In genomic region chr11:19025976-19026520, GRCm38 (mm10) we compare ENCODE assay signal across 8 mouse cellular contexts. TPM values are rescaled to one million over a fixed set of nuclear protein-coding genes. Genes with fewer than 3 reads are reported as not detected.
DNase-seq lines count a peak whose midpoint lies in the region; ATAC-seq and TF ChIP-seq lines count a peak whose summit lies in the region.

No protein-coding gene starts in this region.

- peaks cover 10% of the 10 kb centered on the region for H3K4me1 ChIP-seq in forebrain, embryonic 11.5 days (replicated peaks; ENCODE audit: control insufficient read depth, insufficient read depth, low read length)
- H3K4me1 ChIP-seq in intestine, embryonic 15.5 days (replicated peaks): peaks cover 10% of the 10 kb centered on the region
- no peaks in the 10 kb centered on the region; the same call in 1 of the 2 replicates for H3K4me1 ChIP-seq in midbrain, postnatal 0 days (ENCODE audit: insufficient read depth, low read length)

- no peak overlapping the region for H3K27ac ChIP-seq in layer of hippocampus, adult 2 months
- H3K27ac ChIP-seq in forebrain, embryonic 11.5 days (ENCODE audit: low read depth, low read length): no peak overlapping the region
- H3K27ac ChIP-seq in intestine, embryonic 15.5 days: peak overlapping the region; percentile 67; the same call in 1 of the 2 replicates
- no peak overlapping the region for H3K27ac ChIP-seq in midbrain, postnatal 0 days (ENCODE audit: low read depth, low read length)

- no peaks in the 10 kb centered on the region for H3K9me3 ChIP-seq in forebrain, embryonic 11.5 days (ENCODE audit: control insufficient read depth, low read length)
- no peaks in the 10 kb centered on the region for H3K9me3 ChIP-seq in intestine, embryonic 15.5 days
- no peaks in the 10 kb centered on the region for H3K9me3 ChIP-seq in midbrain, postnatal 0 days (ENCODE audit: low read length)

- 2% methylated on average over 11 of the region's 11 CpGs for WGBS in forebrain, embryonic 11.5 days
- WGBS in intestine, embryonic 15.5 days: 9% methylated on average over 11 of the region's 11 CpGs
- WGBS in midbrain, postnatal 0 days: 5% methylated on average over 11 of the region's 11 CpGs

- H3K36me3 ChIP-seq in forebrain, embryonic 11.5 days (ENCODE audit: control insufficient read depth, insufficient read depth, low read length): no peaks in the 10 kb centered on the region
- H3K36me3 ChIP-seq in intestine, embryonic 15.5 days: no peaks in the 10 kb centered on the region
- no peaks in the 10 kb centered on the region for H3K36me3 ChIP-seq in midbrain, postnatal 0 days (ENCODE audit: insufficient read depth, low read length)

- DNase-seq in layer of hippocampus, adult 2 months (ENCODE audit: low spot score in 2 of 2): no peak
- DNase-seq in layer of hippocampus, postnatal 36 days: no peak
- DNase-seq in forebrain, embryonic 11.5 days (ENCODE audit: low spot score): no peak
- no peak for DNase-seq in midbrain, postnatal 0 days (ENCODE audit: low spot score)
- no peak for DNase-seq in frontal cortex, adult 2 months (ENCODE audit: extremely low spot score in 1 of 2, low spot score in 1 of 2)
- DNase-seq in spleen, adult 18-20 months: no peak
- no peak for DNase-seq in adrenal gland, postnatal 4 days (ENCODE audit: low spot score in 2 of 2)

- H3K4me3 ChIP-seq in layer of hippocampus, adult 2 months: peak overlapping the region; percentile 42; the same call in 1 of the 2 replicates
- peak overlapping the region; percentile 39 for H3K4me3 ChIP-seq in forebrain, embryonic 11.5 days (ENCODE audit: low read depth, low read length)
- peak overlapping the region; percentile 52 for H3K4me3 ChIP-seq in intestine, embryonic 15.5 days (replicated peaks)
- peak overlapping the region; percentile 40 for H3K4me3 ChIP-seq in midbrain, postnatal 0 days (ENCODE audit: low read depth, low read length)

- no peak overlapping the region; the same call in 1 of the 2 replicates for H3K9ac ChIP-seq in forebrain, embryonic 11.5 days (ENCODE audit: low read length)
- peak overlapping the region; percentile 64; the same call in 1 of the 2 replicates for H3K9ac ChIP-seq in intestine, embryonic 15.5 days
- peak overlapping the region; percentile 37; the same call in 1 of the 2 replicates for H3K9ac ChIP-seq in midbrain, postnatal 0 days (replicated peaks; ENCODE audit: low read length, poor library complexity, severe bottlenecking)

- no peak for ATAC-seq in forebrain, embryonic 11.5 days (replicated peaks; ENCODE audit: low FRiP score)
- no peak for ATAC-seq in intestine, embryonic 15.5 days
- no peak for ATAC-seq in midbrain, postnatal 0 days (ENCODE audit: low FRiP score)

- H3K4me2 ChIP-seq in forebrain, embryonic 11.5 days (ENCODE audit: low read depth, low read length, severe bottlenecking): peak overlapping the region; percentile 72
- peak overlapping the region; percentile 99 for H3K4me2 ChIP-seq in intestine, embryonic 15.5 days (replicated peaks)
- H3K4me2 ChIP-seq in midbrain, postnatal 0 days (ENCODE audit: low read depth, low read length, poor library complexity, severe bottlenecking): peak overlapping the region; percentile 90

- TF ChIP-seq CTCF in layer of hippocampus, adult 2 months (conservative IDR thresholded peaks at IDR 0.05): no peak
- no peak for TF ChIP-seq CTCF in midbrain, postnatal 0 days (IDR thresholded peaks at IDR 0.05)

- H3K27me3 ChIP-seq in forebrain, embryonic 11.5 days (ENCODE audit: control insufficient read depth, insufficient read depth, low read length): peaks cover 31% of the 10 kb centered on the region
- no peaks in the 10 kb centered on the region for H3K27me3 ChIP-seq in intestine, embryonic 15.5 days (replicated peaks)
- H3K27me3 ChIP-seq in midbrain, postnatal 0 days (ENCODE audit: insufficient read depth, low read length): no peaks in the 10 kb centered on the region

RNA-seq across cellular contexts. Expression of gene Meis1, which starts 7.3 kb away (rescaled TPM):
- total RNA-seq in layer of hippocampus, adult 2 months (2021): 1 to 10 TPM; 1.8 to 1.9 TPM
- total RNA-seq in layer of hippocampus, postnatal 36 days (2021): 1 to 10 TPM; 1.8 to 2.3 TPM
- polyA plus RNA-seq in forebrain, embryonic 11.5 days (2014; fragmentation: Nextera tagmentation; extraction: Ambion mirVana): 29.9 and 34.1 TPM in 2 replicates
- polyA plus RNA-seq in intestine, embryonic 15.5 days (2015; fragmentation: Nextera tagmentation; extraction: Ambion mirVana): 106 and 112 TPM in 2 replicates
- total RNA-seq in midbrain, postnatal 0 days (2014; rRNA removed): 28.6 and 40.1 TPM in 2 replicates
- 16.1 and 18.8 TPM in 2 replicates for polyA plus RNA-seq in midbrain, postnatal 0 days (2015; fragmentation: Nextera tagmentation; extraction: Ambion mirVana)
- polyA plus RNA-seq in frontal cortex, adult 2 months (2012; rRNA removed): 21.9 and 22.7 TPM in 2 replicates
- 10 to 100 TPM; 69.6 to 73.3 TPM for total RNA-seq in adrenal gland, postnatal 4 days (2021)
